In genomic region chr13:63430681-63431029, GRCm38 (mm10) we compare ENCODE assay signal across 8 mouse cellular contexts.
DNase-seq lines count a peak whose midpoint lies in the region; ATAC-seq and TF ChIP-seq lines count a peak whose summit lies in the region.

No protein-coding gene starts in this region.

- H3K4me2 ChIP-seq in heart, embryonic 15.5 days, result peak overlapping the region; percentile 66
- peak overlapping the region; percentile 60 for H3K4me2 ChIP-seq in limb, embryonic 15.5 days
- H3K4me2 ChIP-seq in stomach, embryonic 16.5 days (ENCODE audit: low read depth, low read length), result peak overlapping the region; percentile 78

- H3K4me1 ChIP-seq in heart, embryonic 15.5 days (replicated peaks), result 0 out of 2 replicates have a peak, but pooled peaks cover 3% of the 10 kb centered on the region
- peaks cover 14% of the 10 kb centered on the region for H3K4me1 ChIP-seq in G1E (ENCODE audit: insufficient read depth, low read depth, low read length)
- H3K4me1 ChIP-seq in limb, embryonic 15.5 days, result peaks cover 13% of the 10 kb centered on the region
- H3K4me1 ChIP-seq in stomach, embryonic 16.5 days (ENCODE audit: control insufficient read depth, insufficient read depth, low read length), result peaks cover 4% of the 10 kb centered on the region; the same call in 1 of the 2 replicates

- intact Hi-C loops in heart, postnatal 25 days (cut with DNase I), result loop anchor here (5.0 kb wide), 1 partner anchor 132 kb away; no protein-coding TSS in a partner anchor

- peak; percentile 48 for ATAC-seq in heart, embryonic 15.5 days (replicated peaks; ENCODE audit: insufficient number of reproducible peaks, insufficient read depth, low FRiP score, low read depth)
- ATAC-seq in G1E (ENCODE audit: extremely low read depth, insufficient number of reproducible peaks, low FRiP score, poor library complexity, severe bottlenecking), result peak; percentile 48
- ATAC-seq in limb, embryonic 15.5 days (ENCODE audit: insufficient number of reproducible peaks, low FRiP score, low TSS enrichment, low read depth), result peak; percentile 42; the same call in 1 of the 2 replicates
- ATAC-seq in stomach, embryonic 16.5 days (ENCODE audit: insufficient read depth, low FRiP score), result peak; percentile 63

- no peaks in the 10 kb centered on the region for H3K9me3 ChIP-seq in heart, embryonic 15.5 days (replicated peaks)
- H3K9me3 ChIP-seq in G1E (replicated peaks), result no peaks in the 10 kb centered on the region
- no peaks in the 10 kb centered on the region for H3K9me3 ChIP-seq in limb, embryonic 15.5 days
- H3K9me3 ChIP-seq in stomach, embryonic 16.5 days (replicated peaks; ENCODE audit: control insufficient read depth, low read length), result no peaks in the 10 kb centered on the region

- DNase-seq in heart, postnatal 25 days (ENCODE audit: low spot score), result no peak
- peak; percentile 30 for DNase-seq in G1E (ENCODE audit: low spot score)
- peak; percentile 9 for DNase-seq in fibroblast of lung, adult 2 months (ENCODE audit: low read depth)
- no peak for DNase-seq in urinary bladder, postnatal 10 days (ENCODE audit: low spot score)
- DNase-seq in cerebellum, adult 18-20 months, result no peak

- H3K27ac ChIP-seq in heart, embryonic 15.5 days, result peak overlapping the region; percentile 98
- H3K27ac ChIP-seq in limb, embryonic 15.5 days, result peak overlapping the region; percentile 98
- H3K27ac ChIP-seq in stomach, embryonic 16.5 days (ENCODE audit: low read length), result peak overlapping the region; percentile 100

- no peak for TF ChIP-seq CTCF in G1E (IDR thresholded peaks at IDR 0.05; ENCODE audit: low read depth, low read length)

- H3K27me3 ChIP-seq in heart, embryonic 15.5 days, result no peaks in the 10 kb centered on the region
- peaks cover 4% of the 10 kb centered on the region; the same call in 1 of the 2 replicates for H3K27me3 ChIP-seq in G1E (ENCODE audit: insufficient read depth, low read length)
- no peaks in the 10 kb centered on the region for H3K27me3 ChIP-seq in limb, embryonic 15.5 days
- H3K27me3 ChIP-seq in stomach, embryonic 16.5 days (ENCODE audit: control insufficient read depth, insufficient read depth, low read length), result no peaks in the 10 kb centered on the region

- H3K4me3 ChIP-seq in heart, embryonic 15.5 days, result peak overlapping the region; percentile 72
- peak overlapping the region; percentile 75 for H3K4me3 ChIP-seq in G1E (ENCODE audit: low read depth, low read length)
- H3K4me3 ChIP-seq in limb, embryonic 15.5 days, result peak overlapping the region; percentile 56
- peak overlapping the region; percentile 71 for H3K4me3 ChIP-seq in stomach, embryonic 16.5 days (replicated peaks; ENCODE audit: low read length)

- no peaks in the 10 kb centered on the region for H3K36me3 ChIP-seq in heart, embryonic 15.5 days
- H3K36me3 ChIP-seq in G1E (replicated peaks), result no peaks in the 10 kb centered on the region
- H3K36me3 ChIP-seq in limb, embryonic 15.5 days, result no peaks in the 10 kb centered on the region
- no peaks in the 10 kb centered on the region for H3K36me3 ChIP-seq in stomach, embryonic 16.5 days (ENCODE audit: control insufficient read depth, insufficient read depth, low read length)

- H3K9ac ChIP-seq in heart, embryonic 15.5 days, result peak overlapping the region; percentile 62
- H3K9ac ChIP-seq in limb, embryonic 15.5 days, result peak overlapping the region; percentile 26; the same call in 1 of the 2 replicates
- peak overlapping the region; percentile 88 for H3K9ac ChIP-seq in stomach, embryonic 16.5 days (ENCODE audit: low read length)

- under 1% methylated on average over 4 of the region's 4 CpGs for WGBS in heart, embryonic 15.5 days
- 1% methylated on average over 4 of the region's 4 CpGs for WGBS in limb, embryonic 15.5 days
- 1% methylated on average over 4 of the region's 4 CpGs for WGBS in stomach, embryonic 16.5 days

Comparison
In these comparisons a context has a peak if more than half of its experiments do, and no peak if none do; other contexts are left out.
1. H3K9ac ChIP-seq: peak in every context shown above with its lines; median percentile 88 in stomach, embryonic 16.5 days; 62 in heart, embryonic 15.5 days; 26 in limb, embryonic 15.5 days.
2. DNase-seq: peak in G1E (single experiment) and fibroblast of lung, adult 2 months (single experiment); none in heart, postnatal 25 days (single experiment), urinary bladder, postnatal 10 days (single experiment) and cerebellum, adult 18-20 months (0 of 2).
3. Peak in every context shown above with its lines, with median percentiles within 50 percentile points of each other: ATAC-seq, H3K27ac ChIP-seq, H3K4me2 ChIP-seq and H3K4me3 ChIP-seq.